Mouse (Mus musculus) heart, adult 2 months (tissue): ENCODE results near the gene Faap20. TPM values are rescaled to one million over a fixed set of nuclear protein-coding genes. Genes with fewer than 3 reads are reported as not detected.

ENCODE experiments used
- DNase-seq, 2 experiments: peaks; one replicate each; pipeline ENCODE4 v3.0.0; 2021
- H3K27ac ChIP-seq: fragments of 200-600 bp; 2 replicates; pipeline ENCODE4 v1.8.1; 2022
- H3K27me3 ChIP-seq: fragments of 200-500 bp; 2 replicates; pipeline ENCODE4 v1.6.1; 2012; ENCODE audit warnings: mild to moderate bottlenecking, low read length, inconsistent platforms, mixed read lengths; ENCODE audit not compliant: control insufficient read depth, insufficient read depth
- H3K36me3 ChIP-seq: fragments of 200-500 bp; 2 replicates; pipeline ENCODE4 v1.6.1; 2012; ENCODE audit warnings: low read length, inconsistent platforms; ENCODE audit not compliant: control insufficient read depth, insufficient read depth
- H3K4me1 ChIP-seq: fragments of 200-500 bp; 2 replicates; pipeline ENCODE4 v1.6.1; 2011; ENCODE audit warnings: low read length; ENCODE audit not compliant: control insufficient read depth, insufficient read depth
- H3K4me3 ChIP-seq: fragments of 200-600 bp; 2 replicates; pipeline ENCODE4 v1.8.1; 2022
- H3K79me2 ChIP-seq: fragments of 200-500 bp; replicated peaks from 2 replicates; pipeline ENCODE4 v1.6.1; 2012; ENCODE audit warnings: mild to moderate bottlenecking, inconsistent platforms, low read length, moderate library complexity, mixed read lengths; ENCODE audit not compliant: control insufficient read depth, insufficient read depth
- H3K9ac ChIP-seq: fragments of 200-500 bp; 2 replicates; pipeline ENCODE4 v1.6.1; 2012; ENCODE audit warnings: low read depth, mild to moderate bottlenecking, control low read depth, inconsistent platforms, low read length, mixed read lengths
- CTCF ChIP-seq: fragments of 200-600 bp; IDR thresholded peaks from 2 replicates; pipeline ENCODE4 v1.8.1; 2022; ENCODE audit warnings: antibody characterized with exemption, mild to moderate bottlenecking, moderate library complexity
- EP300 ChIP-seq: fragments of 200-500 bp; IDR thresholded peaks from 2 replicates; pipeline ENCODE4 v1.6.1; 2011; ENCODE audit warnings: low read depth, low read length, control low read depth; ENCODE audit not compliant: insufficient read depth
- POLR2A ChIP-seq: fragments of 200-500 bp; IDR thresholded peaks from 2 replicates; pipeline ENCODE4 v1.6.1; 2011; ENCODE audit warnings: mild to moderate bottlenecking, low read depth, low read length, control low read depth; ENCODE audit not compliant: insufficient read depth
- WGBS: fragments of 180-500 bp; shearing (Covaris S2); methylation state at CpG from one replicate; pipeline ENCODE4 v1.1.7; 2018; 5-methylcytosine and 5-hydroxymethylcytosine counted together
- intact Hi-C: fragments of 180-260 bp; cut with DNase I; formaldehyde crosslinking; loops from one replicate; pipeline ENCODE4 v1.15.1; 2025
- polyA plus RNA-seq: library from polyadenylated mRNA; depleted of rRNA; stranded (reverse); fragments of >200 nt; gene quantifications from 2 replicates; pipeline ENCODE4 v1.2.3, GENCODE M21; 2012
- total RNA-seq, 2 experiments: library from RNA; stranded (reverse); gene quantifications; 2 replicates each; pipeline ENCODE4 v1.2.3; 2021

The Faap20 gene
- total and polyA plus RNA-seq, 3 experiments, result 14.4 to 26.7 (median 16.7) TPM

- peak overlapping the region; percentile 53 for H3K9ac ChIP-seq
- peaks cover 6% of the 10 kb centered on the region; the same call in 1 of the 2 replicates for H3K36me3 ChIP-seq
- H3K79me2 ChIP-seq, result peaks cover 15% of the 10 kb centered on the region
- H3K4me3 ChIP-seq, result peak overlapping the region; percentile 87
- H3K4me1 ChIP-seq, result peaks cover 47% of the 10 kb centered on the region
- no peak for TF ChIP-seq CTCF
- no peak for TF ChIP-seq EP300
- TF ChIP-seq POLR2A, result no peak
- WGBS, result 22% methylated on average over 12 of the region's 12 CpGs
- H3K27me3 ChIP-seq, result no peaks in the 10 kb centered on the region
- intact Hi-C loops, result loop anchor here (2.0 kb wide), 2 partner anchors 41 to 69 kb away; no protein-coding TSS in a partner anchor
- DNase-seq, result peak in 1 of 2 experiments; percentile 54
- H3K27ac ChIP-seq, result peak overlapping the region; percentile 74
These were observed 30.1 kb upstream of the Faap20 start for GRCm38 (mm10) chr4:155219271-155220212.

- peaks cover 11% of the 10 kb centered on the region for H3K79me2 ChIP-seq
- H3K36me3 ChIP-seq, result peaks cover 6% of the 10 kb centered on the region; the same call in 1 of the 2 replicates
- WGBS, result 9% methylated on average over 14 of the region's 14 CpGs
- intact Hi-C loops, result loop anchor here (2.0 kb wide), 2 partner anchors 42 to 70 kb away; no protein-coding TSS in a partner anchor
- DNase-seq, result peak in 1 of 2 experiments; percentile 44
- peak overlapping the region; percentile 87 for H3K4me3 ChIP-seq
- H3K9ac ChIP-seq, result peak overlapping the region; percentile 91
- peaks cover 39% of the 10 kb centered on the region for H3K4me1 ChIP-seq
- no peaks in the 10 kb centered on the region for H3K27me3 ChIP-seq
- peak overlapping the region; percentile 74 for H3K27ac ChIP-seq
- TF ChIP-seq CTCF (no peak), EP300 (no peak), POLR2A (no peak)
These were observed 29.1 kb upstream of the Faap20 start for GRCm38 (mm10) chr4:155220213-155221100.

- H3K27ac ChIP-seq, result peak overlapping the region; percentile 74
- H3K4me1 ChIP-seq, result peaks cover 33% of the 10 kb centered on the region
- peaks cover 11% of the 10 kb centered on the region for H3K79me2 ChIP-seq
- H3K27me3 ChIP-seq, result no peaks in the 10 kb centered on the region
- intact Hi-C loops, result loop anchor here (2.0 kb wide), 2 partner anchors 42 to 70 kb away; no protein-coding TSS in a partner anchor
- H3K9ac ChIP-seq, result peak overlapping the region; percentile 91
- H3K36me3 ChIP-seq, result peaks cover 6% of the 10 kb centered on the region; the same call in 1 of the 2 replicates
- 0 out of 2 replicates have a peak, but pooled peaks have one; percentile 6 for TF ChIP-seq POLR2A
- TF ChIP-seq EP300, result no peak
- TF ChIP-seq CTCF, result no peak
- peak overlapping the region; percentile 87 for H3K4me3 ChIP-seq
- no peak for DNase-seq
- WGBS, result under 1% methylated on average over 7 of the region's 7 CpGs
These were observed 28.5 kb upstream of the Faap20 start for GRCm38 (mm10) chr4:155221106-155221505.

GRCm38 (mm10) chr4:155221599-155222551 is 27.7 kb upstream of the Faap20 start:
- WGBS, result under 1% methylated on average over 91 of the region's 93 CpGs
- H3K9ac ChIP-seq, result peak overlapping the region; percentile 91
- TF ChIP-seq EP300, result no peak
- TF ChIP-seq POLR2A, result 0 out of 2 replicates have a peak, but pooled peaks have one; percentile 8
- peak; percentile 26 for TF ChIP-seq CTCF
- peak overlapping the region; percentile 87 for H3K4me3 ChIP-seq
- H3K4me1 ChIP-seq, result peaks cover 26% of the 10 kb centered on the region
- H3K27ac ChIP-seq, result peak overlapping the region; percentile 74
- no peaks in the 10 kb centered on the region for H3K36me3 ChIP-seq
- intact Hi-C loops, result loop anchor here (2.0 kb wide), 2 partner anchors 43 to 71 kb away; no protein-coding TSS in a partner anchor
- peak; percentile 85 to 86 for DNase-seq
- H3K79me2 ChIP-seq, result peaks cover 11% of the 10 kb centered on the region
- H3K27me3 ChIP-seq, result no peaks in the 10 kb centered on the region

- Histone ChIP-seq H3K4me3 (peak within 1 kb of the TSS; percentile 87), H3K27me3 (no peaks in the 10 kb centered on the region), H3K9ac (peak within 1 kb of the TSS; percentile 99), H3K36me3 (no peaks in the 10 kb centered on the region), H3K79me2 (peaks cover 11% of the 10 kb centered on the region), H3K27ac (peak within 1 kb of the TSS; percentile 96), H3K4me1 (peaks cover 23% of the 10 kb centered on the region)
- TF ChIP-seq EP300 (no peak), CTCF (no peak), POLR2A (no peak)
- whole genome bisulfite sequencing, result 33% methylated on average over 46 of the region's 63 CpGs
- intact Hi-C loops, result no loop called here
- no peak for DNase-seq
These were observed 27.1 kb upstream of the Faap20 start, which contains the start of gene Ski for GRCm38 (mm10) chr4:155222552-155222840. TSS of gene Ski (minus strand) at chr4:155222592.
